16 mouse cellular contexts compared by ENCODE assay signal in genomic region chr11:55890161-55890560, GRCm38 (mm10).
DNase-seq lines count a peak whose midpoint lies in the region; TF ChIP-seq lines count a peak whose summit lies in the region.
"Had no signal": no experiment of that assay in that cellular context is flagged by ENCODE, and none has a peak within 500 bp of the region (broad histone marks: within the 10 kb centered on the region; RNA-seq: fewer than 3 reads in every experiment).

No protein-coding gene starts in this region.

- TF ChIP-seq POLR2A in brain, embryonic 14.5 days (IDR thresholded peaks at IDR 0.05; ENCODE audit: borderline replicate concordance, extremely low read depth, insufficient read depth, insufficient read length, poor library complexity, severe bottlenecking) = no peak

- peak; percentile 6 for DNase-seq in brain, embryonic 14.5 days (ENCODE audit: low read depth)
- peak; percentile 38 for DNase-seq in retina, adult 2 months (ENCODE audit: low read depth, low spot score)
- peak; percentile 80 for DNase-seq in retina, postnatal 1 day
- DNase-seq in ovary, postnatal 10 days (ENCODE audit: low spot score) = no peak
- no peak for DNase-seq in ovary, postnatal 36 days (ENCODE audit: low spot score)
- no peak for DNase-seq in urinary bladder, postnatal 25 days (ENCODE audit: low spot score)
- DNase-seq: adrenal gland, adult 8-10 months; adrenal gland, postnatal 14 days; adrenal gland, postnatal 36 days; cerebellum, adult 11 months; cerebellum, adult 18-20 months; cerebellum, adult 8-10 months; cerebellum, adult 9-11 months; cerebellum, postnatal 14 days; cerebellum, postnatal 36 days; embryo, embryonic 11 days had no signal

- no peak for TF ChIP-seq CTCF in brain, embryonic 14.5 days (IDR thresholded peaks at IDR 0.05; ENCODE audit: borderline replicate concordance, extremely low read depth, insufficient read depth, insufficient read length)

Comparison
In these comparisons a context has a peak if more than half of its experiments do, and no peak if none do; other contexts are left out.
1. DNase-seq: peak in brain, embryonic 14.5 days (single experiment), retina, adult 2 months (single experiment) and retina, postnatal 1 day (single experiment); none in ovary, postnatal 10 days (single experiment), ovary, postnatal 36 days (single experiment) and urinary bladder, postnatal 25 days (single experiment).